Mouse (Mus musculus): ENCODE data around the gene 2010111I01Rik. TPM values are rescaled to one million over a fixed set of nuclear protein-coding genes. Genes with fewer than 3 reads are reported as not detected.

2010111I01Rik gene
- total and polyA plus RNA-seq, 3 experiments: 26.3 to 32.7 TPM; not detected in 1

- no peaks in the 10 kb centered on the region for H3K36me3 ChIP-seq (ENCODE audit: control insufficient read depth in 1 of 2, insufficient read depth in 2 of 2, low read length in 2 of 2)
- no peak overlapping the region for H3K9ac ChIP-seq (ENCODE audit: control insufficient read depth, low read depth, low read length, poor library complexity, severe bottlenecking)
- H3K4me1 ChIP-seq (ENCODE audit: control insufficient read depth in 1 of 2, insufficient read depth in 2 of 2, low read length in 2 of 2): no peaks in the 10 kb centered on the region
- no peak for TF ChIP-seq HCFC1 (IDR thresholded peaks at IDR 0.05; ENCODE audit: low read depth, low read length)
- no peak for TF ChIP-seq USF1 (IDR thresholded peaks at IDR 0.05; ENCODE audit: low read depth, low read length)
- no peak for TF ChIP-seq BHLHE40 (IDR thresholded peaks at IDR 0.05; ENCODE audit: borderline replicate concordance, low read depth, low read length)
- TF ChIP-seq UBTF (IDR thresholded peaks at IDR 0.05; ENCODE audit: borderline replicate concordance, insufficient read depth, low read depth, low read length): no peak
- TF ChIP-seq SMC3 (IDR thresholded peaks at IDR 0.05; ENCODE audit: low read depth, low read length): no peak
- TF ChIP-seq ZMIZ1 (IDR thresholded peaks at IDR 0.05; ENCODE audit: low read depth, low read length): no peak
- TF ChIP-seq MAX (IDR thresholded peaks at IDR 0.05; ENCODE audit: low read length): no peak
- TF ChIP-seq MAFK (IDR thresholded peaks at IDR 0.05; ENCODE audit: borderline replicate concordance, low read depth, low read length): no peak
- no peak for TF ChIP-seq GATA1 (IDR thresholded peaks at IDR 0.05; ENCODE audit: low read depth, low read length)
- no peak for TF ChIP-seq TCF12 (IDR thresholded peaks at IDR 0.05; ENCODE audit: low read depth, low read length)
- TF ChIP-seq ETS1 (IDR thresholded peaks at IDR 0.05; ENCODE audit: low read depth, low read length): no peak
- TF ChIP-seq MYB (IDR thresholded peaks at IDR 0.05; ENCODE audit: low read depth, low read length): no peak
- no peak for TF ChIP-seq USF2 (IDR thresholded peaks at IDR 0.05; ENCODE audit: borderline replicate concordance in 1 of 2, insufficient read depth in 1 of 2, low read depth in 1 of 2, low read length in 2 of 2)
- no peak for TF ChIP-seq CHD1 (IDR thresholded peaks at IDR 0.05; ENCODE audit: low read depth, low read length)
- no peak for TF ChIP-seq ZC3H11A (IDR thresholded peaks at IDR 0.05; ENCODE audit: low read depth, low read length)
- no peak for TF ChIP-seq CHD2 (IDR thresholded peaks at IDR 0.05; ENCODE audit: low read length)
- TF ChIP-seq KAT2A (conservative IDR thresholded peaks at IDR 0.05; ENCODE audit: low read depth, low read length): no peak
- no peak for TF ChIP-seq MEF2A (IDR thresholded peaks at IDR 0.05; ENCODE audit: extremely low read depth, insufficient replicate concordance, low read depth, low read length, poor library complexity, severe bottlenecking)
- no peak for TF ChIP-seq ELF1 (IDR thresholded peaks at IDR 0.05; ENCODE audit: low read depth, low read length)
- TF ChIP-seq POLR2AphosphoS5 (IDR thresholded peaks at IDR 0.05; ENCODE audit: borderline replicate concordance, low read depth, low read length): no peak
- no peaks in the 10 kb centered on the region for H3K27me3 ChIP-seq (ENCODE audit: control insufficient read depth in 1 of 2, insufficient read depth in 2 of 2, low read length in 2 of 2)
- no peak for DNase-seq (ENCODE audit: low read depth, low spot score)
- no peak overlapping the region for H3K27ac ChIP-seq (ENCODE audit: control insufficient read depth, low read depth, low read length)
- no peak overlapping the region for H3K4me3 ChIP-seq (ENCODE audit: control insufficient read depth in 1 of 2, insufficient read depth in 1 of 2, low read depth in 2 of 2, low read length in 2 of 2)
- H3K9me3 ChIP-seq (replicated peaks; ENCODE audit: insufficient read depth, low read length): no peaks in the 10 kb centered on the region
- H3K79me2 ChIP-seq (ENCODE audit: control insufficient read depth, insufficient read depth, low read length, poor library complexity): no peaks in the 10 kb centered on the region
Observed at GRCm38 (mm10) chr13:62980131-62980530, 15.4 kb downstream of the 2010111I01Rik start.

GRCm38 (mm10) chr13:62984485-62984884, 19.8 kb downstream of the 2010111I01Rik start:
- H3K36me3 ChIP-seq (ENCODE audit: control insufficient read depth in 1 of 2, insufficient read depth in 2 of 2, low read length in 2 of 2): no peaks in the 10 kb centered on the region
- no peak for DNase-seq (ENCODE audit: low read depth, low spot score)
- no peak overlapping the region for H3K4me3 ChIP-seq (ENCODE audit: control insufficient read depth in 1 of 2, insufficient read depth in 1 of 2, low read depth in 2 of 2, low read length in 2 of 2)
- H3K9ac ChIP-seq (ENCODE audit: control insufficient read depth, low read depth, low read length, poor library complexity, severe bottlenecking): no peak overlapping the region
- no peaks in the 10 kb centered on the region for H3K79me2 ChIP-seq (ENCODE audit: control insufficient read depth, insufficient read depth, low read length, poor library complexity)
- H3K27me3 ChIP-seq (ENCODE audit: control insufficient read depth in 1 of 2, insufficient read depth in 2 of 2, low read length in 2 of 2): no peaks in the 10 kb centered on the region
- H3K27ac ChIP-seq (ENCODE audit: control insufficient read depth, low read depth, low read length): no peak overlapping the region
- H3K4me1 ChIP-seq (ENCODE audit: control insufficient read depth in 1 of 2, insufficient read depth in 2 of 2, low read length in 2 of 2): no peaks in the 10 kb centered on the region
- TF ChIP-seq HCFC1 (IDR thresholded peaks at IDR 0.05; ENCODE audit: low read depth, low read length) (no peak), ZC3H11A (IDR thresholded peaks at IDR 0.05; ENCODE audit: low read depth, low read length) (no peak), POLR2AphosphoS2 (IDR thresholded peaks at IDR 0.05; ENCODE audit: low read length) (no peak), TCF12 (IDR thresholded peaks at IDR 0.05; ENCODE audit: low read depth, low read length) (no peak), ZMIZ1 (IDR thresholded peaks at IDR 0.05; ENCODE audit: low read depth, low read length) (no peak), BHLHE40 (IDR thresholded peaks at IDR 0.05; ENCODE audit: borderline replicate concordance, low read depth, low read length) (no peak)
- H3K9me3 ChIP-seq (replicated peaks; ENCODE audit: insufficient read depth, low read length): no peaks in the 10 kb centered on the region

Data from MEL (cell line).